Mouse (Mus musculus): ENCODE results near the gene Irf2.

DNA sequence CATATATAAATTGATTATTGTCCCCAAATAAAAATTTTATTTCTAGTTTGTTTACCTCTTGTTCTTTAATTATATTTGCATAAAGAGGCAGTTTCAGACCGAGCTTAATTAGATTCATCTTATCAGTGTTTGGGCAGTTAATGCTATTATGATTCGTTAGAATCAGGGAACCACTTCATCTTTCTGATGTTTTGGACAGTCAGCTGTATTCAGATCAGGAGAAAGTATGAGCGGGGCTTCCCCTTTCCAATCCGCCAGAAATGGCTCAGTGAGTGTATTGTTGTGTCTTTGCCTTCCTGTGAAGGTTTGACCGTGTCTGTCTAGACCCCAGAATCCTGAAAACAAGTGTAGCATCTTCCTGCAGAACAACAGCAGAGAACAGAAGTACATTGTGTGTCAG lies 97.4 kb downstream of the Irf2 start:
- TF ChIP-seq ZC3H11A (IDR thresholded peaks at IDR 0.05; ENCODE audit: borderline replicate concordance, low read depth, low read length) (no peak), MAFK (IDR thresholded peaks at IDR 0.05; ENCODE audit: insufficient read depth, low read depth, low read length) (no peak), ZNF384 (IDR thresholded peaks at IDR 0.05; ENCODE audit: low read depth, low read length) (no peak), CHD2 (IDR thresholded peaks at IDR 0.05; ENCODE audit: low read depth, low read length) (no peak), HCFC1 (IDR thresholded peaks at IDR 0.05; ENCODE audit: borderline replicate concordance, insufficient read depth, low read length) (no peak)
